Mouse (Mus musculus) thymus, adult 2 months (tissue): ENCODE results near the gene Ncf2.

ENCODE experiments used
- CTCF ChIP-seq: fragments of 200-500 bp; IDR thresholded peaks from 2 replicates; pipeline ENCODE4 v1.5.1; 2012; ENCODE audit warnings: mild to moderate bottlenecking, control low read depth, low read length, moderate library complexity, borderline replicate concordance; ENCODE audit not compliant: control insufficient read depth, poor library complexity, insufficient read depth; ENCODE audit errors: extremely low read depth
- POLR2A ChIP-seq: fragments of 200-500 bp; IDR thresholded peaks from 2 replicates; pipeline ENCODE4 v1.6.1; 2012; ENCODE audit warnings: mild to moderate bottlenecking, low read length, control low read depth, moderate library complexity; ENCODE audit not compliant: control insufficient read depth, poor library complexity, insufficient read depth; ENCODE audit errors: extremely low read depth

DNA sequence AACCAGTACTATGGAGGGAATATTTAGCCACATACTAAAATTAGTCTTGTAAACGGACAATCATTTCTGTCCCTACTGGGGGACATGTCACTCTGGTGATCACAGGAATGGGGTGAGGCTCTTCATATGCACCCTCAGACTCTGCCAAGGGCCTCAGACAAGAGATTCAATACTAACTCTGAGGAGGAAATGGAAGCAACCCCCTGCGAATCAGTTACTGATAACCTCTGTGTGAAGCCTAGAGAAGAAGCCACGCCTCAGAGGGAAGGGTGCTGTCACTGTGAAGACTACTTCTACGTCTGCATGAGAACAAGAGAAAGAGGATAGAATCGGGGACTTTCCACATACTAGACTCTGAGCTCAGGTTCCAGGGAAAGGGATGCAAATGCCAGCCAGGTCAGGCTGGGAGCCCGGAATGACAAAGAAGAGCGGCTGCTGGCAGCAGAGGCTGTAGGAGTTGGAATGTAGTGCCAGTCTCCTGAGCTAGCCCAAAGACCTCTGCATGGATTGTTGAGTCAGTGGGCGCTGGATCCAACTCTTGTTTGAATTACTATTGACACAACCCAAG lies 4.2 kb upstream of the Ncf2 start:
- no peak for TF ChIP-seq POLR2A
- TF ChIP-seq CTCF: no peak
